Mouse (Mus musculus): ENCODE results near the gene Styk1.

The Styk1 gene

GRCm38 (mm10) chr6:131369866-131370616 is 16.6 kb upstream of the Styk1 start:
- no peak for DNase-seq (ENCODE audit: low spot score)

DNA sequence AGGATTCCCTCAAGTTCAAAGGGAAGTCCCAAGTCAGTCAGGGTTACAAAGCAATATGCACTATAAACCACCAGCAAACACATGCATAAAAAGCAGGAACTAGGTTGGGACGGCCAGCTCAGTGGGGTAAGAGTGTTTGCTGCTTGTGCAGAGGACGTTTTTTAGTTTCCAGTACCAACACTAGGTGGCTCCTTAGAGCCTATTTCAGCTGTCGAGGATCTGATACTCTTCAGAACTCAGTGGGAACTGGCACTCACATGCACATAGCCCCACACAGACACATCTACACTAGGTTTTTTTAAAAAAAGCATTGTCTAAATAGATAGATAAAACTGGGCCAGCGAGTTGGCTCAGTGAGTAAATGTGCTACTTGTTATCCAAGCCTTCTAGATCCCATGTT is 13.7 kb upstream of the Styk1 start:
- peak; percentile 36 for DNase-seq (ENCODE audit: low spot score)

DNA sequence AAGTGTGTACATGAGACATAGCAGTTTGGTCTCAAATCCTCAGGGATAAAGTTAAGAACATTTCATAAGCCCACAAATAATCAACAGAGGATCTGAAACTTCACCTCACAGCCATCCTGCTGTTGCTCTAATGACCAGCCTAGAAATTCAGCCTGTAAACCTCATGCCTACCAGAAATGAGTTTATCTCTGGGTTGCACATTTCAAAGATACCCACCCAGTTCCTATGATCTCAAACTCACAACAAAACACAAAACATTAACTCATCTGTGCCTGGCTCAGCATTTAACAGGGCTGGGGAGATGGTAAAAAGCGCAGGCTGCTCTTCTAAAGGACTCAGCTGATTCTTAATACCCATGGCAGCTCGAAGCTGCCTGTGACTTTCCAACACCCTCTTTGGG is 11.0 kb upstream of the Styk1 start:
- no peak for DNase-seq (ENCODE audit: low spot score)

DNA sequence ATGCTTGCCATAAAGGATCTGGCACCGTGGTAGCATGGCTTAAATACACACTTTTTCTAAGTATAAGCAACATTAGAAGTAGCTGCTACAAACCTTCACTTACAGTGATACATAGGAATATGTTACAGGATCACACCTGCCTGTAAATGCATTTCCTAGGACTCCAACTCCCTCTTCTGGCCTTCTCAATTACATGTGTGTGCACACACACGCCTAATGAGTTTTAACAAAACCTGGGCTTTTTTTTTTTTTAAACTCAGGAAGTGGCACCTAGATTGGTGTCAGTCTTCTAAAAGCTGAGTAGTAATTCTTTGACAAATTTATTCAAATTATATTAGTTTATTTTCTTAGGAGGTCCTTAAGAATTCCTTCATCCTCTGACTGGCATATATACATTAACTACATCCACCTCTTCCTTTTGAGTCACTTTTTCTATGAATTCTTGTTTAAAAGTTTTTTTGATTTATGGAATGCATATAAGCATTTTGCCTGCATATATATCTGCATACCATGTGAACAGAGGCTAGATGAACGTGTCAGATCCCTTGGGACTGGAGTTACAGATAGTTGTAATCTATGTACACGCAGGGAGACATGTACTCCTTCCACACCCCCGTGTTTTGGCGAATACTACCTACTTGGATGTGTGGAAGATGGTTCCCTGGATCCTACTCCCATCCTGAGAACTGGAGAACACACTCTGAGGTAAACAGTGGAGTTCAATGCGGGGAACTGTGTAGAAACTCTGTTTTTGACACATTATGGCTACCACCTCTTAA is 9.8 kb upstream of the Styk1 start:
- DNase-seq (ENCODE audit: low spot score), result no peak

DNA sequence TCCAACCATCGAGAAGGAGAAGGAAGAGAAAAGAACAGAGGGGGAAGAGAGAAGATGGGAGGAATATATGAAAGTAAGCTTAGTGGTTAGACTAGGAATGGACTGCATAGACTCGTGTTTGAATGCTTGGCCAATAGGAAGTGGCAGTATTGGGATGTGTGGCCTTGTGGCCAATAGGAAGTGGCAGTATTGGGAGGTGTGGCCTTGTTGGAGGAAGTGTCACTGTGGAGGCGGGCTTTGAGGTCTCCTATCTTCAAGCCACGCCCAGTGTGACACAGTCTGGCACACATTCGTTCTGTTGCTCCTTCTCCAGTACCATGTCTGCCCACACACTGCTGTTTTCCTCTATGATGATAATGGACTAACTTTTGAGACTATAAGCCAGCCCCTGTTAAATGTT is 7.3 kb upstream of the Styk1 start:
- no peak for DNase-seq (ENCODE audit: low spot score)

- no peak for DNase-seq (ENCODE audit: low spot score)
These were observed 6.1 kb upstream of the Styk1 start for GRCm38 (mm10) chr6:131359543-131359942.

DNA sequence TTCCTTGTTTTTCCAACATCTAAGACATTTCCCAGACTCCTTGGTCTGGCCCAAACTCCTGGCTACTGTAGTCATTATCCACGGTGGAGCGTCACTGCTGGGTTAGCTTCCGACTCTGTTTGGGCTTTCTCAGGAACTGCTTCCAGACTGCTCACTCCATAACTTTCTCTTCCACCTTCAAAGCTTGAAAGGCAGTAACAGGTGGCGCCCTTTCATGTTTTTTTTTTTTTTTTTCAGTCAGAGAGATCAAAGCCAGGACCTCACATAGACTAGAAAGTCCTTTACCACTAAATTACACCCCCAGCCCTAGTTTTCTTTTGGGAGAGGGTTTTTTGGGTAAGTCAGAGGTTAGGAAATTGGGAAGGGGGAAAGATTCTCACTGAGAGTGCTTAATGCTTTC is 1.5 kb upstream of the Styk1 start:
- DNase-seq (ENCODE audit: low spot score), result no peak

DNA sequence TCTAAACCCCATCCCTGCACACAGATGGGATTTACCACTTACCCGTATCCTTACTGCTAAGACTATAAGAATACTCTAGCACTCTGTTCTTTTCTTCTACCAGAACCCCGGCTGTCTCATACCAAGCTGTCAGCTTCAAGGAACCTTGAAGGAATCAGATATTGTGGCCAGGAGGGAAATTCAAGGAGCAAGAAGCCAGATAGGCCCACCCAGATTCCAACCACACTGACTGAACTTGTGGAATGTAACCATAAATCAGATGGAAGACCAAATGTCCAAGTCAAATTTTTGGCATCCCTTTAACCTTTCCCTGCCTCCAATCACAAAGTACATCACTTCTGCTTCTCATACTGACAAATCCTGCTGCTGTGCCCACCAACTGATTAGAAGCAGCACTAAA is 6.4 kb downstream of the Styk1 start:
- DNase-seq (ENCODE audit: low spot score), result no peak

DNA sequence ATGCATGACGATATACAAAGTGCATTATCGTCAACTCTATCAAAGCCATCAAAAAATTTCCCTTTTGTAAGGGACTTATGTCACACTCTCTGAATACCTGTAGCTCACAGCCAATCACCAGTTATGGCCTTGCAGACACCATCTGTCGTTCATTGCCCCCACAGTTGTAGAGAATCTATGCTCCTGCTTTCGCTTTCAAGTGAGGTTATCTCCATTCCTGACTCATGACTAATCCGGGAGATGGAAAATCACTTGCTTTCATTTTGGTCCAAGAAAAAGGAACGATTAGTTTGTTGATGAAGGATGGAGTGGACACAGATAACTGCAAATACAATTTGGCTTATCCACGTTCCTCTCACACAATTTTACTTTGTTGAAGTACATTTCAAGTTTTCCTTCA is 9.1 kb downstream of the Styk1 start:
- DNase-seq (ENCODE audit: low spot score), result no peak

DNA sequence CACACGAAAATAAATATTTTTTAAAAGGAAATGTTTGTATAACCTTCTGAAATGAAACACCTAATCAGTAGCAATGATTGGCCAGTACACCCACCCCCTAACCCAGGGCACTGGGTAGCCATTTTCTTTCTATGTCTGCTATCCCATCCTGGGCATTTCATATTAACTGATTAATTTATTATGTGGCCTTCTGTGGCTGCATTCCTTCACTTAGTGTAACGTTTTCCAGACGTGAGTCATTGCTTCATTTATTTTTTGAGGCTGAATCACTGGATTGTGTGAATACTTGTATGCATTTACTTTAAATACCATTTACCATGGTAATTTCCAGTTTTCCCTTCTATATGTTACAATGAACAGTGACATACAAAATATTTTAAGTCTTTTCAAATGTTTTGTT is 13.3 kb downstream of the Styk1 start:
- no peak for DNase-seq (ENCODE audit: low spot score)

DNA sequence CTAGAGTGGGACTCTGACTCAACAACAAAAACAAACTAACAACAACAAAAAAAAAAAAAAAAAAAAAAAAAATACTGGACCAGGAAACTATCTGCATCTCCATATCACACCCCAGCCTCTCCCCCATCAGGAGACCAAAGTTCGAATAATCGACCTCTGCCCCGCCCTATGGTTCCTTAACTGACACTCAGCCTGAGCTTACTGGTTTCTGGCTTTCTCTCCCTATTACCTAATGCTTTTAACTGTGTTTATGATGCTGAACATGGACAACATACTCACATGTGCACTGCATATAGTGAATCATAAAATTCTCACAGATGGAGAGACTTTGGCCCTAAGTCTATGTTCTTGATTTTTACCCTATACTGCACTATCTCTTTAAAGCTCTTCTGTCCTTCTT is 14.1 kb downstream of the Styk1 start:
- DNase-seq (ENCODE audit: low spot score), result no peak

- DNase-seq (ENCODE audit: low spot score), result no peak
These were observed 14.6 kb downstream of the Styk1 start for GRCm38 (mm10) chr6:131338787-131339186.

- no peak for DNase-seq (ENCODE audit: low spot score)
These were observed 26.3 kb downstream of the Styk1 start for GRCm38 (mm10) chr6:131327076-131327475.

DNA sequence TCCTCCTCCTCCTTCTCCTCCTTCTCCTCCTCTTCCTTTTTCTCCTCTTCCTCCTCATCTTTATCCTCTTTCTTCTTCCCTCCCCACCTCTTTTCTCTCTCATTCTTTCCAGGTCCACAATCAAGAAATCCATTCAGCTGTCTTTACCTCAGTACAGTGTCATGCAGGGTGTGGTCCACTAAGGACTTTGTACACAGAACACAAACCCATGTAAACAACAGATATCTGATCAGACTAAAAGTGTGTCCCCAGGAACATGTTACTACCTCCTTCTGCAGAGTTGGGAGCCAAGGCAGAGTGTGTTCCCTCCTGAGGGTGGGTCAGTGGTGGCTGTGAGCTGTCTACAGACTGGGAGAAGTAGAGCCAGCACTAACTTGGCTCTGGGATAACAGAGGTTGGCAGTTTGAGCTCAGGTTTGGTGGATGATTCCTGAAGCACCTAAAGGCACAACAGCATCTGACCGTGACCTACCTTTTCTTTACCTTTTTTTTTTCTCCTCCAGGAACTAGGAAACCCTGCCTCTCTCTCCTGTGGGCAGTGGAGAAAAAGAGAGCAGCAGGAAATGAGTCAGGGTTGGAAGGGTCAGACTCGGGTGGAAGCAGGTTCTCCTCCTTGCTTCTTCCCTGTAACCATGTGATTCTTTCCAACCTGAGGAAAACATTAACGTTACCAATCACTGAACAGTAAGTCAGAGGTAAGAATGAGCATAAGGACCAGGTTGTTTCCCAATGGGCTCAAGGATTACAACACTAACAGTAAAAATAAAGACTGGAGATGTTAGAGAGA is 31.4 kb downstream of the Styk1 start:
- DNase-seq (ENCODE audit: low spot score), result no peak

- no peak for DNase-seq (ENCODE audit: low spot score)
These were observed 37.0 kb downstream of the Styk1 start for GRCm38 (mm10) chr6:131316155-131317101.

DNA sequence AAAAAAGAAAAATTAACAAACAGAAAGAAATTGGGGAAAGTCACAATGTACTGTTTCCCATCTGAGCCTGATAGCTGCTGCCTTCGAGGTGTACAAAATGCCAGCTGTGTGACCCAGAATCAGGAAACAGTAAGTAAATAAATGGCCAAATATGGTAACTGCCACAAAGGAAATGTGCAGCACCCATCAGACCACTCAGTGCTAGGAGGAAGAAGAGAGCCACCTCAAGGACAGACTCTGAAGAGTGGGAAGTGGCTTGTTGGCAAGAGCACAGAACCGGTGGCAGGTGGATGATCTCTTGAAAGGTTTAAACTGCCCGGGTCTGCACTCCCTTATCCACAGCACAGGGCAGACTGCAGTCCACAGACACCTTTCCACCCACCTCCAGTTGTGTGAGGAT is 45.4 kb downstream of the Styk1 start:
- DNase-seq (ENCODE audit: low spot score), result no peak

DNA sequence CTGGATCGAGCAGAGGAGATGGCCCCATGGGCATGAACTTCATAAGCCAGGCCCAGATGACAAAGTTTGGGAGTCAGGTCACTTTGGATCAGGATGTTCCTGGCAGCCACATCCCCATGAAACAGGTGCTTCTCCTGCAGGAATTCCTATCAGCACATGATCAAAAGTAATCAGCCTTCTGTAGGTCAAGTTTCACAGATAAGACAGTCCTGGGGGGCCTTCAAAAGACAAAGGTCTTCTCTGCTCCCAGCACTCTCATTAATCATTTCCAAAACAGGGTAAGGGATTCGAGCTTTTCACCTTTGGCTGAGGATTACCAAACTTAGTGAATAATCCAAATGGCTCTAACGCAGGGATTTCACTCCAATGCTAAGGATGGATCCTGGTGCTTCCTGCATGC is 48.6 kb downstream of the Styk1 start:
- no peak for DNase-seq (ENCODE audit: low spot score)

DNA sequence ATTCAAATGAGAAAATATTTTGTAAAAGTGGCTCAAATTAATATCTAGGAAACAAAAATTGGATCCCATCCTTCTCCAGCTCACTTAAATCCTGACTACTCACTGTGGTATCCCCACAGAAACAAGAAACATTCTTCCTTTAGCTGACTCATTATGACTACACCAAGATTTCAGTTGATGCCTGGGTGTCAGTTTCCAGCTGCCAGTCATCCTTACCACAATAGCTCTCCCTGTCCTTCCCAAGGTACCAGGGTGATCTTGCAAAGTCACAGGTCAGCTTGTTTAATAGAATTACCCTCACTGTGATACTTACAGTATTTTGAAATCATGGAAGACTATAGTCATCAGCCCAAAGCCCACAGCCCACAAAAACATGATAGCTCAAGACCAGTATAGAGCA is 54.9 kb downstream of the Styk1 start:
- DNase-seq (ENCODE audit: low spot score), result no peak

- DNase-seq (ENCODE audit: low spot score), result no peak
These were observed 58.8 kb downstream of the Styk1 start for GRCm38 (mm10) chr6:131294435-131295112.

DNA sequence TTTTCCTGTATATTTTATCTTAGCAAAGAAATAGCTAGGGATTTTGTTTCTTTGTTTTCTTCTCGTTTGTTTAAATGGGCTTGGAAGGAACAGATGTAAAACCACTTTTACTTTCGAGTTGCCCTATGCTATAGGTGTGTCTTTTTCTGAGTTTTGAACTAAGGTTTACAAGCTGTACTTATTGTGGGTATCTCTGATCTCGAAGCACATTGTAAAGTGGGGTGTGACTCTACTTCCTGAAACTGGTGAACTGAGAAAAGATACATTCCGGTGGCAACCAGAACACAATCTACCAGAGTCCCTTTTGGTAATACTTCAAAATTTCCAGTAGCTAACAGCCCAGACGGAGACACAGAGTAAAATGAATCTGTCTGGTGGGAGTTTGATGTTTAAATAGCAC is 59.5 kb downstream of the Styk1 start:
- no peak for DNase-seq (ENCODE audit: low spot score)
